17 mouse cellular contexts compared by ENCODE assay signal in the genomic region with DNA sequence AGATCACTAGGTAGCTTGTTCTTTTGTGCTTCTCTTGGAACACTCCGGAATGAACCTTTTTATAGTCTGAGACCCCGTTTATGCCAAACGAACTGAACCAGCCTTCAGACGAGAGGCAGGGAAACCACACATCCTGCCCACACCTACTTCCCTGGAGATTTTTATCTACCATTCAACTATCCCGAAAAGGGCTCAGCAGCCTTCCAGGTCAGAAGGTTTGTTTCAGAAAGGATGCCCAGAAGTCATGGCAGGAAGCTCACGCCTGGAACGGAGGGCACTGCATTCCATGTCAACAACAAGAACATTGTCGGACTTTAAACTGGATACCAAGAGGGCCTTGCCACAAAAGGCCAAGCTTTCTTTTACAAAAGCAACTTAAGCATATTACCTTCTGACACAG.
DNase-seq lines count a peak whose midpoint lies in the region; ATAC-seq and TF ChIP-seq lines count a peak whose summit lies in the region.
"Had no signal": no experiment of that assay in that cellular context is flagged by ENCODE, and none has a peak within 500 bp of the region (broad histone marks: within the 10 kb centered on the region; RNA-seq: fewer than 3 reads in every experiment).

No protein-coding gene starts in this region.

- TF ChIP-seq EP300 in stomach, postnatal 0 days (optimal IDR thresholded peaks at IDR 0.05) = no peak

- TF ChIP-seq POLR2A in cerebellum, adult 2 months (IDR thresholded peaks at IDR 0.05; ENCODE audit: borderline replicate concordance, insufficient read depth, low read length) = no peak

- WGBS in stomach, embryonic 16.5 days = 74% methylated on average over 8 of the region's 8 CpGs
- WGBS in stomach, postnatal 0 days = 70% methylated on average over 8 of the region's 8 CpGs
- 66% methylated on average over 8 of the region's 8 CpGs for WGBS in intestine, postnatal 0 days
- 80% methylated on average over 8 of the region's 8 CpGs for WGBS in cerebellum, adult 2 months
- 74% methylated on average over 8 of the region's 8 CpGs for WGBS in hindbrain, embryonic 11.5 days

- TF ChIP-seq CTCF in stomach, postnatal 0 days (IDR thresholded peaks at IDR 0.05; ENCODE audit: low read depth) = no peak
- no peak for TF ChIP-seq CTCF in intestine, postnatal 0 days (IDR thresholded peaks at IDR 0.05; ENCODE audit: low read depth)
- no peak for TF ChIP-seq CTCF in cerebellum, adult 2 months (IDR thresholded peaks at IDR 0.05; ENCODE audit: borderline replicate concordance, insufficient read depth, low read depth, low read length)

- ATAC-seq in stomach, embryonic 16.5 days (ENCODE audit: insufficient read depth, low FRiP score) = no peak
- no peak for ATAC-seq in stomach, postnatal 0 days (ENCODE audit: low FRiP score, low TSS enrichment)
- no peak for ATAC-seq in intestine, postnatal 0 days
- no peak for ATAC-seq in hindbrain, embryonic 11.5 days (ENCODE audit: low FRiP score)
- ATAC-seq: forebrain, postnatal 0 days; intestine, embryonic 15.5 days; liver, embryonic 12.5 days; Patski had no signal

- no peak overlapping the region for H3K4me2 ChIP-seq in stomach, embryonic 16.5 days (ENCODE audit: low read depth, low read length)
- H3K4me2 ChIP-seq in stomach, postnatal 0 days (replicated peaks; ENCODE audit: low read depth) = no peak overlapping the region
- H3K4me2 ChIP-seq in intestine, postnatal 0 days (replicated peaks; ENCODE audit: low read depth) = no peak overlapping the region
- H3K4me2 ChIP-seq in hindbrain, embryonic 11.5 days (replicated peaks; ENCODE audit: low read depth, low read length) = no peak overlapping the region
- H3K4me2 ChIP-seq: intestine, embryonic 15.5 days; liver, embryonic 12.5 days had no signal

- no peaks in the 10 kb centered on the region for H3K36me3 ChIP-seq in stomach, embryonic 16.5 days (ENCODE audit: control insufficient read depth, insufficient read depth, low read length)
- H3K36me3 ChIP-seq in stomach, postnatal 0 days (ENCODE audit: control insufficient read depth, insufficient read depth, low read length) = no peaks in the 10 kb centered on the region
- 0 out of 2 replicates have a peak, but pooled peaks cover 4% of the 10 kb centered on the region for H3K36me3 ChIP-seq in intestine, postnatal 0 days (ENCODE audit: control insufficient read depth, insufficient read depth)
- no peaks in the 10 kb centered on the region for H3K36me3 ChIP-seq in hindbrain, embryonic 11.5 days (ENCODE audit: control insufficient read depth, insufficient read depth, low read length)
- H3K36me3 ChIP-seq: intestine, embryonic 15.5 days; midbrain, embryonic 10.5 days had no signal

- H3K4me1 ChIP-seq in stomach, embryonic 16.5 days (ENCODE audit: control insufficient read depth, insufficient read depth, low read length) = no peaks in the 10 kb centered on the region
- no peaks in the 10 kb centered on the region for H3K4me1 ChIP-seq in stomach, postnatal 0 days (replicated peaks; ENCODE audit: control insufficient read depth, insufficient read depth)
- no peaks in the 10 kb centered on the region for H3K4me1 ChIP-seq in intestine, postnatal 0 days (replicated peaks; ENCODE audit: control insufficient read depth, insufficient read depth, low read length)
- no peaks in the 10 kb centered on the region for H3K4me1 ChIP-seq in cerebellum, adult 2 months (ENCODE audit: control insufficient read depth, insufficient read depth, low read length)
- H3K4me1 ChIP-seq in hindbrain, embryonic 11.5 days (replicated peaks; ENCODE audit: control insufficient read depth, insufficient read depth, low read length) = no peaks in the 10 kb centered on the region
- H3K4me1 ChIP-seq: intestine, embryonic 15.5 days had no signal

- DNase-seq in stomach, postnatal 0 days (ENCODE audit: low spot score) = no peak
- peak; percentile 45 to 55 for DNase-seq in kidney, adult 8-10 months
- DNase-seq in kidney, postnatal 36 days = peak; percentile 53 to 73
- DNase-seq in lung, postnatal 25 days (ENCODE audit: low spot score) = peak; percentile 57
- no peak for DNase-seq in cerebellum, adult 2 months
- DNase-seq in hindbrain, embryonic 11.5 days (ENCODE audit: low spot score) = no peak
- DNase-seq: cerebellum, postnatal 25 days; forebrain, postnatal 0 days; gastrocnemius, postnatal 36 days; heart, postnatal 4 days had no signal

- H3K9me3 ChIP-seq in stomach, embryonic 16.5 days (replicated peaks; ENCODE audit: control insufficient read depth, low read length) = no peaks in the 10 kb centered on the region
- H3K9me3 ChIP-seq in stomach, postnatal 0 days (ENCODE audit: control insufficient read depth, low read length) = no peaks in the 10 kb centered on the region
- no peaks in the 10 kb centered on the region for H3K9me3 ChIP-seq in intestine, postnatal 0 days (ENCODE audit: control insufficient read depth)
- no peaks in the 10 kb centered on the region for H3K9me3 ChIP-seq in hindbrain, embryonic 11.5 days (ENCODE audit: control insufficient read depth, low read length)
- H3K9me3 ChIP-seq: intestine, embryonic 15.5 days; liver, embryonic 12.5 days; midbrain, embryonic 10.5 days had no signal

- H3K4me3 ChIP-seq in stomach, embryonic 16.5 days (replicated peaks; ENCODE audit: low read length) = no peak overlapping the region
- H3K4me3 ChIP-seq in stomach, postnatal 0 days (ENCODE audit: low read depth, low read length) = no peak overlapping the region
- H3K4me3 ChIP-seq in intestine, postnatal 0 days (ENCODE audit: low read depth, low read length) = no peak overlapping the region
- no peak overlapping the region for H3K4me3 ChIP-seq in cerebellum, adult 2 months (replicated peaks; ENCODE audit: insufficient read depth, low read depth, low read length)
- no peak overlapping the region for H3K4me3 ChIP-seq in hindbrain, embryonic 11.5 days (ENCODE audit: low read depth, low read length)
- H3K4me3 ChIP-seq: intestine, embryonic 15.5 days; liver, embryonic 12.5 days; midbrain, embryonic 10.5 days had no signal

- peak overlapping the region; percentile 21; the same call in 1 of the 2 replicates for H3K27ac ChIP-seq in stomach, embryonic 16.5 days (ENCODE audit: low read length)
- no peak overlapping the region for H3K27ac ChIP-seq in stomach, postnatal 0 days (replicated peaks)
- no peak overlapping the region for H3K27ac ChIP-seq in intestine, postnatal 0 days (ENCODE audit: low read depth, low read length)
- H3K27ac ChIP-seq in cerebellum, adult 2 months (ENCODE audit: insufficient read depth, low read length) = no peak overlapping the region
- H3K27ac ChIP-seq in hindbrain, embryonic 11.5 days (ENCODE audit: low read depth, low read length) = no peak overlapping the region
- H3K27ac ChIP-seq: intestine, embryonic 15.5 days; liver, embryonic 12.5 days; midbrain, embryonic 10.5 days had no signal

- H3K27me3 ChIP-seq in stomach, embryonic 16.5 days (ENCODE audit: control insufficient read depth, insufficient read depth, low read length) = no peaks in the 10 kb centered on the region
- no peaks in the 10 kb centered on the region for H3K27me3 ChIP-seq in stomach, postnatal 0 days (ENCODE audit: control insufficient read depth, insufficient read depth, low read length)
- no peaks in the 10 kb centered on the region for H3K27me3 ChIP-seq in intestine, postnatal 0 days (replicated peaks; ENCODE audit: control insufficient read depth, insufficient read depth, low read length)
- no peaks in the 10 kb centered on the region for H3K27me3 ChIP-seq in cerebellum, adult 2 months (ENCODE audit: control insufficient read depth, insufficient read depth, low read length)
- no peaks in the 10 kb centered on the region for H3K27me3 ChIP-seq in hindbrain, embryonic 11.5 days (ENCODE audit: control insufficient read depth, insufficient read depth, low read length)
- H3K27me3 ChIP-seq: CH12.LX; intestine, embryonic 15.5 days; liver, embryonic 12.5 days; Patski had no signal

- no peak overlapping the region for H3K9ac ChIP-seq in stomach, embryonic 16.5 days (ENCODE audit: low read length)
- H3K9ac ChIP-seq in stomach, postnatal 0 days (ENCODE audit: low read length) = no peak overlapping the region
- no peak overlapping the region for H3K9ac ChIP-seq in intestine, postnatal 0 days (ENCODE audit: low read depth, low read length)
- H3K9ac ChIP-seq in hindbrain, embryonic 11.5 days (ENCODE audit: low read depth, low read length) = no peak overlapping the region
- H3K9ac ChIP-seq: forebrain, postnatal 0 days; intestine, embryonic 15.5 days; liver, embryonic 12.5 days had no signal

Comparison
In these comparisons a context has a peak if more than half of its experiments do, and no peak if none do; other contexts are left out.
1. DNase-seq: peak in kidney, adult 8-10 months (2 of 2), kidney, postnatal 36 days (2 of 2) and lung, postnatal 25 days (single experiment); none in stomach, postnatal 0 days (single experiment), cerebellum, adult 2 months (0 of 2) and hindbrain, embryonic 11.5 days (single experiment).